Mouse (Mus musculus) gastrocnemius, adult 8-10 months (tissue): ENCODE data around the gene Moxd1. TPM values are rescaled to one million over a fixed set of nuclear protein-coding genes. Genes with fewer than 3 reads are reported as not detected.
"Not testable (repeated sequence)": the region's sequence is repeated elsewhere in the genome, so short reads cannot be mapped to it uniquely, and the experiment has no call there.

Experiments used
- DNase-seq, 2 experiments: peaks; one replicate each; pipeline ENCODE4 v3.0.0; 2022; ENCODE audit warnings: low spot score in 2 of 2
- total RNA-seq, 4 experiments: library from RNA; stranded (reverse); gene quantifications; 2 replicates each; pipeline ENCODE4 v1.2.4; 2022

The Moxd1 gene
- total RNA-seq, 4 experiments from 2014 or later = 0.07 to 1.5 (median 0.31) TPM

GRCm38 (mm10) chr10:24267520-24267919 is 44.2 kb downstream of the Moxd1 start:
- DNase-seq = no peak

- DNase-seq = no peak
Observed at GRCm38 (mm10) chr10:24271077-24271637, 47.8 kb downstream of the Moxd1 start.

- no peak for DNase-seq
Observed at GRCm38 (mm10) chr10:24276211-24276610, 52.9 kb downstream of the Moxd1 start.

GRCm38 (mm10) chr10:24282650-24283049 is 59.3 kb downstream of the Moxd1 start:
- no peak for DNase-seq

GRCm38 (mm10) chr10:24291611-24292010 is 68.3 kb downstream of the Moxd1 start:
- DNase-seq = no peak

- DNase-seq = no peak
Observed at GRCm38 (mm10) chr10:24292671-24293070, 69.4 kb downstream of the Moxd1 start.

GRCm38 (mm10) chr10:24296608-24297007 is 73.3 kb downstream of the Moxd1 start:
- DNase-seq = no peak

- no peak for DNase-seq
Observed at GRCm38 (mm10) chr10:24297792-24298191, 74.5 kb downstream of the Moxd1 start.

- no peak for DNase-seq
Observed at GRCm38 (mm10) chr10:24298260-24299244, 75.2 kb downstream of the Moxd1 start.

- DNase-seq = peak; percentile 16 to 42
Observed at GRCm38 (mm10) chr10:24312191-24312611, 88.9 kb downstream of the Moxd1 start.

- peak; percentile 23 to 59 for DNase-seq
Observed at GRCm38 (mm10) chr10:24317126-24317836, 94.0 kb downstream of the Moxd1 start.

GRCm38 (mm10) chr10:24320326-24320725 is 97.0 kb downstream of the Moxd1 start:
- no peak for DNase-seq

GRCm38 (mm10) chr10:24323066-24323465 is 99.7 kb downstream of the Moxd1 start:
- no peak for DNase-seq

- DNase-seq = not testable (repeated sequence)
Observed at GRCm38 (mm10) chr10:24327265-24327664, 103.9 kb downstream of the Moxd1 start.

- no peak for DNase-seq
Observed at GRCm38 (mm10) chr10:24332799-24333198, 109.5 kb downstream of the Moxd1 start.

- DNase-seq = no peak
Observed at GRCm38 (mm10) chr10:24339593-24340143, 116.4 kb downstream of the Moxd1 start.

GRCm38 (mm10) chr10:24340551-24341213 is 117.4 kb downstream of the Moxd1 start:
- no peak for DNase-seq

- DNase-seq = no peak
Observed at GRCm38 (mm10) chr10:24341214-24341589, 117.9 kb downstream of the Moxd1 start.

GRCm38 (mm10) chr10:24343068-24343467 is 119.8 kb downstream of the Moxd1 start:
- DNase-seq = no peak
